Mouse (Mus musculus) liver, embryonic 11.5 days (tissue): ENCODE results near the gene Magi1. TPM values are rescaled to one million over a fixed set of nuclear protein-coding genes. Genes with fewer than 3 reads are reported as not detected.
"Not testable (repeated sequence)": the region's sequence is repeated elsewhere in the genome, so short reads cannot be mapped to it uniquely, and the experiment has no call there.

Experiments
- ATAC-seq: fragments of 200-750 bp; cut with Nextera tagmentation; replicated peaks from 2 replicates; pipeline ENCODE4 v1.8.0; 2017; ENCODE audit warnings: moderate number of reproducible peaks, mild to moderate bottlenecking, moderate TSS enrichment, moderate library complexity; ENCODE audit not compliant: low FRiP score
- DNase-seq: peaks from one replicate; pipeline ENCODE4 v3.0.0-alpha.2; 2017; ENCODE audit warnings: low spot score
- H3K27ac ChIP-seq: fragments of 300-500 bp; sonication (generic); 2 replicates; pipeline ENCODE4 v1.5.1; 2014; ENCODE audit warnings: mild to moderate bottlenecking, low read depth, low read length, control low read depth
- H3K27me3 ChIP-seq: fragments of 300-500 bp; sonication (generic); replicated peaks from 2 replicates; pipeline ENCODE4 v1.6.1; 2014; ENCODE audit warnings: low read length, mixed read lengths; ENCODE audit not compliant: control insufficient read depth, insufficient read depth
- H3K36me3 ChIP-seq: fragments of 300-500 bp; sonication (generic); 2 replicates; pipeline ENCODE4 v1.6.1; 2014; ENCODE audit warnings: mild to moderate bottlenecking, low read length, moderate library complexity, mixed read lengths; ENCODE audit not compliant: control insufficient read depth, insufficient read depth
- H3K4me1 ChIP-seq: fragments of 300-500 bp; sonication (generic); replicated peaks from 2 replicates; pipeline ENCODE4 v1.6.1; 2014; ENCODE audit warnings: low read length, mixed read lengths; ENCODE audit not compliant: control insufficient read depth, insufficient read depth
- H3K4me2 ChIP-seq: fragments of 300-500 bp; sonication (generic); 2 replicates; pipeline ENCODE4 v1.6.1; 2014; ENCODE audit warnings: mild to moderate bottlenecking, control low read depth, moderate library complexity
- H3K4me3 ChIP-seq: fragments of 300-500 bp; sonication (generic); 2 replicates; pipeline ENCODE4 v1.5.1; 2014; ENCODE audit warnings: low read depth, low read length, control low read depth
- H3K9ac ChIP-seq: fragments of 300-500 bp; sonication (generic); 2 replicates; pipeline ENCODE4 v1.6.1; 2014; ENCODE audit warnings: low read depth, low read length, control low read depth
- H3K9me3 ChIP-seq: fragments of 300-500 bp; sonication (generic); 2 replicates; pipeline ENCODE4 v1.6.1; 2016; ENCODE audit warnings: low read length, inconsistent platforms, mixed read lengths; ENCODE audit not compliant: control insufficient read depth
- WGBS: fragments of 180-500 bp; shearing (Covaris S2); extraction: QIAGEN DNeasy Blood & Tissue Kit; methylation state at CpG from one replicate; pipeline ENCODE4 v1.1.7; 2014; 5-methylcytosine and 5-hydroxymethylcytosine counted together
- polyA plus RNA-seq: library from polyadenylated mRNA; unstranded; fragments of >200 nt; fragmentation: Nextera tagmentation; extraction: Ambion mirVana; gene quantifications from 2 replicates; pipeline ENCODE4 v1.2.1, GENCODE M21; 2014

Gene Magi1
- polyA plus RNA-seq, 1 experiment from 2014 or later, result 4.6 TPM

- Histone ChIP-seq H3K4me2 (no peak overlapping the region), H3K9ac (no peak overlapping the region), H3K27me3 (no peaks in the 10 kb centered on the region), H3K4me3 (no peak overlapping the region), H3K36me3 (no peaks in the 10 kb centered on the region), H3K9me3 (no peaks in the 10 kb centered on the region), H3K4me1 (peaks cover 4% of the 10 kb centered on the region; the same call in 1 of the 2 replicates), H3K27ac (no peak overlapping the region)
- no peak for ATAC-seq
- DNase-seq, result no peak
- WGBS, result 83% methylated on average over 4 of the region's 4 CpGs
Measured at GRCm38 (mm10) chr6:94019935-94020334, 263.8 kb downstream of the Magi1 start.

- Histone ChIP-seq H3K27ac (no peak overlapping the region), H3K9ac (no peak overlapping the region), H3K9me3 (no peaks in the 10 kb centered on the region), H3K27me3 (no peaks in the 10 kb centered on the region), H3K36me3 (no peaks in the 10 kb centered on the region), H3K4me3 (no peak overlapping the region), H3K4me1 (no peaks in the 10 kb centered on the region), H3K4me2 (no peak overlapping the region)
- DNase-seq, result no peak
- no peak for ATAC-seq
- WGBS, result 67% methylated on average over 2 of the region's 2 CpGs
Measured at GRCm38 (mm10) chr6:94013761-94014160, 270.0 kb downstream of the Magi1 start.

- H3K9ac ChIP-seq, result no peak overlapping the region
- no peak overlapping the region for H3K4me3 ChIP-seq
- H3K4me1 ChIP-seq, result no peaks in the 10 kb centered on the region
- H3K4me2 ChIP-seq, result no peak overlapping the region
- WGBS, result 73% methylated on average over 5 of the region's 5 CpGs
- H3K27me3 ChIP-seq, result no peaks in the 10 kb centered on the region
- no peak overlapping the region for H3K27ac ChIP-seq
- DNase-seq, result no peak
- H3K9me3 ChIP-seq, result no peaks in the 10 kb centered on the region
- ATAC-seq, result no peak
- no peaks in the 10 kb centered on the region for H3K36me3 ChIP-seq
Measured at GRCm38 (mm10) chr6:94011947-94012346, 271.8 kb downstream of the Magi1 start.

GRCm38 (mm10) chr6:94011521-94011920 lies 272.2 kb downstream of the Magi1 start:
- H3K4me3 ChIP-seq, result no peak overlapping the region
- 77% methylated on average over 6 of the region's 6 CpGs for WGBS

GRCm38 (mm10) chr6:94008577-94008976 lies 275.1 kb downstream of the Magi1 start:
- no peak overlapping the region for H3K4me3 ChIP-seq
- DNase-seq, result no peak
- ATAC-seq, result no peak
- no peaks in the 10 kb centered on the region for H3K4me1 ChIP-seq
- no peaks in the 10 kb centered on the region for H3K9me3 ChIP-seq
- H3K27me3 ChIP-seq, result no peaks in the 10 kb centered on the region
- H3K9ac ChIP-seq, result no peak overlapping the region
- H3K4me2 ChIP-seq, result no peak overlapping the region
- 58% methylated on average over 4 of the region's 4 CpGs for WGBS
- no peaks in the 10 kb centered on the region for H3K36me3 ChIP-seq
- no peak overlapping the region for H3K27ac ChIP-seq

More at GRCm38 (mm10) chr6:94011521-94011920, 272.2 kb downstream of the Magi1 start:
- no peak overlapping the region for H3K4me2 ChIP-seq
- no peaks in the 10 kb centered on the region for H3K27me3 ChIP-seq
- no peaks in the 10 kb centered on the region for H3K4me1 ChIP-seq
- DNase-seq (no peak), ATAC-seq (no peak)
- H3K9me3 ChIP-seq, result no peaks in the 10 kb centered on the region
- H3K36me3 ChIP-seq, result no peaks in the 10 kb centered on the region
- no peak overlapping the region for H3K9ac ChIP-seq
- H3K27ac ChIP-seq, result no peak overlapping the region

GRCm38 (mm10) chr6:94003586-94003985 lies 280.1 kb downstream of the Magi1 start:
- not testable (repeated sequence) for H3K4me2 ChIP-seq, H3K36me3 ChIP-seq, H3K27ac ChIP-seq, H3K4me3 ChIP-seq, H3K4me1 ChIP-seq, DNase-seq, ATAC-seq, H3K9me3 ChIP-seq, H3K9ac ChIP-seq, H3K27me3 ChIP-seq
- 63% methylated on average over 2 of the region's 2 CpGs for WGBS

GRCm38 (mm10) chr6:93996841-93997485 lies 286.8 kb downstream of the Magi1 start:
- no peaks in the 10 kb centered on the region for H3K4me1 ChIP-seq
- WGBS, result 89% methylated on average over 8 of the region's 8 CpGs
- H3K9ac ChIP-seq, result no peak overlapping the region
- H3K27me3 ChIP-seq, result no peaks in the 10 kb centered on the region
- no peak for DNase-seq
- no peak overlapping the region for H3K4me2 ChIP-seq
- H3K4me3 ChIP-seq, result no peak overlapping the region
- no peak for ATAC-seq
- no peak overlapping the region for H3K27ac ChIP-seq
- no peaks in the 10 kb centered on the region for H3K9me3 ChIP-seq
- H3K36me3 ChIP-seq, result no peaks in the 10 kb centered on the region

GRCm38 (mm10) chr6:93987561-93987960 lies 296.2 kb downstream of the Magi1 start:
- ATAC-seq (no peak), DNase-seq (no peak)
- WGBS, result 27% methylated on average over 3 of the region's 3 CpGs
- Histone ChIP-seq H3K9ac (no peak overlapping the region), H3K27me3 (no peaks in the 10 kb centered on the region), H3K36me3 (no peaks in the 10 kb centered on the region), H3K4me3 (no peak overlapping the region), H3K4me1 (no peaks in the 10 kb centered on the region), H3K27ac (no peak overlapping the region), H3K9me3 (no peaks in the 10 kb centered on the region), H3K4me2 (no peak overlapping the region)

- no peaks in the 10 kb centered on the region for H3K9me3 ChIP-seq
- WGBS, result 61% methylated on average over 9 of the region's 9 CpGs
Measured at GRCm38 (mm10) chr6:93985111-93985510, 298.6 kb downstream of the Magi1 start.

More at GRCm38 (mm10) chr6:93985111-93985510, 298.6 kb downstream of the Magi1 start:
- H3K4me3 ChIP-seq, result no peak overlapping the region
- H3K36me3 ChIP-seq, result no peaks in the 10 kb centered on the region
- H3K9ac ChIP-seq, result no peak overlapping the region
- H3K4me2 ChIP-seq, result no peak overlapping the region
- H3K27ac ChIP-seq, result no peak overlapping the region
- ATAC-seq (no peak), DNase-seq (no peak)
- no peaks in the 10 kb centered on the region for H3K4me1 ChIP-seq
- no peaks in the 10 kb centered on the region for H3K27me3 ChIP-seq
